Mouse (Mus musculus): ENCODE results near the gene Cnbd2. TPM values are rescaled to one million over a fixed set of nuclear protein-coding genes. Genes with fewer than 3 reads are reported as not detected.

Gene Cnbd2
- polyA plus RNA-seq (2012; rRNA removed), result 0.42 and 0.46 TPM in 2 replicates

DNA sequence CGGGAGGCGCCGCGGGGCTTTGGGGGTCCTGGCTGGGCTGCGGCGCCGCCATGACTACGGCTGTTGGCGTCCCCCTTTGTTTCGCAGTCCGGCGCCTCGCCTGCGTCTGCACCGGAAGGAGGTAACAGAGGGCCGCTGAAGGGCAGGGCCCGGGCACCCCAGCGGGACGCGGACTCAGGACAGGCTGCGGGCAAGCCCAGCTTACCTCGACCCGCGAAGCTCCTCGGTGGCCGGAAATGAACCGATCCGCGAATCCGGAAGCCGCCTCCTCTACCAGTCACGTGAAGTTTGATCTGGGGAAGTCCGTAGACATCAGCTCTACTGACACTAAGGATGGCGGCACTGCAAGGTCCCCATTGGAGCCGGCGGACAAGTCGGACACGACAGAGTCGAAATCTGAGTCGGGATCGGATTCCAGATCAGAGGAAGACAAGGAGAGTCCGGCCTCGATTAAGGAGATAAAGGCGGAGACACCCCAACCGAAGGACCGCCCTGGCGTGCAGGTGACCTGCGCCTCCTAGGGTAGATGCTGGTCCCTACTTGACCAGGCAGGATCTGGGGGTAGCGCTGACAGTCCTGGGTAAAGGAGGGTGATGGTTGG lies at the start of gene Cnbd2, which contains the start of gene Scand1:
TSS of gene Cnbd2 (plus strand) at position 3 of the 601 bp plus-strand sequence.
TSS of gene Scand1 (minus strand) at position 408 of the 601 bp plus-strand sequence.

DNA sequence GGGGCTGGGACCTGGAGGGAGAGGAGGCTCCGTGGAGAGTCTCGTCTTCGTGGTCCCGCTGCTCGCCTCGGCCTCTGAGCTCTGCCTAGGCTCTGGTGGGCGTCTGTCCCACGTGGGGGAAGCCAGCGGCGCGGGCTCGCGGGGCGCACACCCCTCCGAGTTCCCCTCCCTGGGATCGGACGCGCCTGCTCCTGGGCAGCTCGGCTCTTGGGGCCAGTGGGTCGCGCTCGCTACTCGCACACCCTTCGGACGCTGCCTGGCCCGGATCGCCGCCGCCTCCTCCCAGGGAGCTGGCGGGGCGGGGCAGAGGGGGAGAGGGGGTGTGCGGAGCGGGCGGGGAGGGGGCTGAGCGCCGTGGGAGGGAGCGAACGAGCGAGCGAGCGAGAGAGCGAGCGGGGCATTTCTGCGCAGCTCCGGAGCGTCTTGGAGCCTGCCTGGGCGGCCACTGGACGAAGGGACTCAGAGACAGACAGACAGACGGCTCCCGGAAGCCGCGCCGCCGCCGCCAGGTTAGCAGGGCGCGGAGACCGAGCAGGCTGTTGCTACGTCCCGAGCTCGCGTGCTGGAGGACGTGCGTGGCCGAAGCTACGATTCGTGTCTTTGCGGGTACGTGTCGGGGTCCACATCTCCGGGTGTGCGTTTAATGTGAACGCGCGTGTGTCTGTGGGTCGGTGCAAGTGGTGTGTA lies 108.7 kb downstream of the Cnbd2 start, which contains the start of gene Epb41l1:
TSS of gene Epb41l1 (plus strand) at position 216 of the 687 bp plus-strand sequence.

Other genes starting within 250 kb of the Cnbd2 start
- gene Spag4, start 247.1 kb upstream of the Cnbd2 start, polyA plus RNA-seq (2012; rRNA removed), result 0.75 and 0.81 TPM in 2 replicates
- gene Cpne1, start 200.3 kb upstream of the Cnbd2 start, polyA plus RNA-seq (2012; rRNA removed), result 16.3 and 19.6 TPM in 2 replicates
- 4.1 and 4.6 TPM in 2 replicates for gene Rbm12, start 200.3 kb upstream of the Cnbd2 start, polyA plus RNA-seq (2012; rRNA removed)
- gene Gm28036, start 185.2 kb upstream of the Cnbd2 start, polyA plus RNA-seq (2012; rRNA removed), result 1.3 and 2.6 TPM in 2 replicates
- 166 and 172 TPM in 2 replicates for gene Romo1, start 168.3 kb upstream of the Cnbd2 start, polyA plus RNA-seq (2012; rRNA removed)
- 37.9 and 44.2 TPM in 2 replicates for gene Nfs1, start 168.1 kb upstream of the Cnbd2 start, polyA plus RNA-seq (2012; rRNA removed)
- 70.7 and 87.4 TPM in 2 replicates for gene Rbm39, start 132.1 kb upstream of the Cnbd2 start, polyA plus RNA-seq (2012; rRNA removed)
- 2.6 and 3.0 TPM in 2 replicates for gene Phf20, start 115.8 kb upstream of the Cnbd2 start, polyA plus RNA-seq (2012; rRNA removed)
- 28.7 and 35.3 TPM in 2 replicates for gene Scand1, start 405 bp downstream of the Cnbd2 start, polyA plus RNA-seq (2012; rRNA removed)
- 2.5 TPM in 2 replicates for gene Epb41l1, start 108.6 kb downstream of the Cnbd2 start, polyA plus RNA-seq (2012; rRNA removed)
- gene Aar2, start 235.3 kb downstream of the Cnbd2 start, polyA plus RNA-seq (2012; rRNA removed), result 5.3 and 7.1 TPM in 2 replicates